Mouse (Mus musculus) hindbrain, postnatal 0 days (tissue): Measurements from ENCODE around the gene Rnf126. TPM values are rescaled to one million over a fixed set of nuclear protein-coding genes. Genes with fewer than 3 reads are reported as not detected.
A peak's percentile ranks its signal among the peaks of the same experiment; 100 is the strongest.

Experiments
- ATAC-seq: fragments of 200-750 bp; cut with Nextera tagmentation; 2 replicates; pipeline ENCODE4 v1.8.0; 2017; ENCODE audit warnings: mild to moderate bottlenecking, moderate TSS enrichment, moderate library complexity
- DNase-seq: peaks from one replicate; pipeline ENCODE4 v3.0.0-alpha.2; 2015; ENCODE audit warnings: low spot score
- H3K27ac ChIP-seq: fragments of 300-500 bp; sonication (generic); 2 replicates; pipeline ENCODE4 v1.5.1; 2014; ENCODE audit warnings: mild to moderate bottlenecking
- H3K27me3 ChIP-seq: fragments of 300-500 bp; sonication (generic); 2 replicates; pipeline ENCODE4 v1.6.1; 2014; ENCODE audit warnings: low read length, mixed read lengths; ENCODE audit not compliant: insufficient read depth
- H3K36me3 ChIP-seq: fragments of 300-500 bp; sonication (generic); 2 replicates; pipeline ENCODE4 v1.6.1; 2014; ENCODE audit warnings: low read length, mixed read lengths; ENCODE audit not compliant: insufficient read depth
- H3K4me1 ChIP-seq: fragments of 300-500 bp; sonication (generic); 2 replicates; pipeline ENCODE4 v1.6.1; 2014; ENCODE audit warnings: antibody characterized with exemption, low read length, mixed read lengths; ENCODE audit not compliant: insufficient read depth
- H3K4me2 ChIP-seq: fragments of 300-500 bp; sonication (generic); 2 replicates; pipeline ENCODE4 v1.6.1; 2014; ENCODE audit warnings: low read depth, mild to moderate bottlenecking, low read length, moderate library complexity, mixed read lengths
- H3K4me3 ChIP-seq: fragments of 300-500 bp; sonication (generic); 2 replicates; pipeline ENCODE4 v1.5.1; 2014; ENCODE audit warnings: low read length
- H3K9ac ChIP-seq: fragments of 300-500 bp; sonication (generic); replicated peaks from 2 replicates; pipeline ENCODE4 v1.6.1; 2014; ENCODE audit warnings: mild to moderate bottlenecking, low read length, moderate library complexity, mixed read lengths
- H3K9me3 ChIP-seq: fragments of 300-500 bp; sonication (generic); 2 replicates; pipeline ENCODE4 v1.6.1; 2016; ENCODE audit warnings: low read length, mixed read lengths
- CTCF ChIP-seq: IDR thresholded peaks from 2 replicates; pipeline ENCODE4 v1.5.1; 2016; ENCODE audit warnings: antibody characterized with exemption, control low read depth, low read depth
- WGBS: fragments of 180-500 bp; shearing (Covaris S2); extraction: QIAGEN DNeasy Blood & Tissue Kit; methylation state at CpG from one replicate; pipeline ENCODE4 v1.1.7; 2014; 5-methylcytosine and 5-hydroxymethylcytosine counted together
- polyA plus RNA-seq: library from polyadenylated mRNA; unstranded; fragments of >200 nt; fragmentation: Nextera tagmentation; extraction: Ambion mirVana; gene quantifications from 2 replicates; pipeline ENCODE4 v1.2.1, GENCODE M21; 2015
- total RNA-seq: library from RNA; depleted of rRNA; stranded (reverse); fragments of >200 nt; gene quantifications from 2 replicates; pipeline ENCODE4 v1.2.3, GENCODE M21; 2014

Gene Rnf126
- total and polyA plus RNA-seq, 2 experiments from 2014 or later = 112 to 119 TPM

DNA sequence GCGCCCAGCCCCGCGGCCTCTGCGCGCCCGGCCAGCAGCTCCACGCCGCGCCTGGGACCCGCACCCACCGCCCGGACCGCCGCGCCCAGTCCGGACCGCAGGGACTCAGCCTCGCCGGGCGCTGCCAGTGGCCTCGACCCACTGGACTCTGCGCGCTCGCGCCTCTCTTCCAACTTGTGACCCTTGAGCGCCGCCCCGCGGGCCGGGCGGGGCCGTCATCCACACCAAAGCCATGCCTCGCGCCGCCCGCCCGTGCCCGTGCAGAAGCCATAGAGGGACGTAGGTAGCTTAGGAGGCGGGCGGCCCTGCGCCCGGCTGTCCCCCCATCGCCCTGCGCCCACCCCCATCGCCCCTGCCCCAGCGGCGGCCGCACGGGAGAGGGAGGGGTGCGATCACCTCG lies 31.4 kb downstream of the Rnf126 start:
- no peak overlapping the region for H3K9ac ChIP-seq
- no peaks in the 10 kb centered on the region for H3K4me1 ChIP-seq
- H3K4me3 ChIP-seq = no peak overlapping the region
- WGBS = 33% methylated on average over 32 of the region's 52 CpGs
- no peak overlapping the region for H3K4me2 ChIP-seq
- H3K36me3 ChIP-seq = peaks cover 80% of the 10 kb centered on the region
- H3K27ac ChIP-seq = no peak overlapping the region
- H3K9me3 ChIP-seq = peaks cover 7% of the 10 kb centered on the region; the same call in 1 of the 2 replicates
- no peak for DNase-seq
- no peak for TF ChIP-seq CTCF
- no peak for ATAC-seq
- H3K27me3 ChIP-seq = no peaks in the 10 kb centered on the region

DNA sequence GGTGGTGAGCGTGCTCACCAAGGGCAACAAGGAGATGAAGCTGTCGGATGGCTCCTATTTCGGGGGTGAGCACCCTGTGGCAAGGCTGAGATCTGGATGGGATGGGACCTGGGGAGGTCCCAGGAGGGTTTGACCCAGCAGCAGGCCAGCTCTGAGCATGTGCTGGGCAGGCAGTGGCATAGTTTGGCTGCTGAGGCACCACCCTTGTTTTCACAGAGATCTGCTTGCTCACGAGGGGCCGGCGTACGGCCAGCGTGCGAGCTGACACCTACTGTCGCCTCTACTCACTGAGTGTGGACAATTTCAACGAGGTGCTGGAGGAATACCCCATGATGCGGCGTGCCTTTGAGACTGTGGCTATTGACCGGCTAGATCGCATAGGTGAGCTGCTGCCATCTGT lies 32.9 kb downstream of the Rnf126 start:
- Histone ChIP-seq H3K9ac (no peak overlapping the region), H3K4me3 (no peak overlapping the region), H3K27me3 (no peaks in the 10 kb centered on the region), H3K9me3 (no peaks in the 10 kb centered on the region), H3K4me1 (no peaks in the 10 kb centered on the region), H3K36me3 (peaks cover 64% of the 10 kb centered on the region), H3K4me2 (no peak overlapping the region), H3K27ac (no peak overlapping the region)
- WGBS = 97% methylated on average over 15 of the region's 15 CpGs
- no peak for ATAC-seq
- no peak for TF ChIP-seq CTCF
- DNase-seq = no peak

DNA sequence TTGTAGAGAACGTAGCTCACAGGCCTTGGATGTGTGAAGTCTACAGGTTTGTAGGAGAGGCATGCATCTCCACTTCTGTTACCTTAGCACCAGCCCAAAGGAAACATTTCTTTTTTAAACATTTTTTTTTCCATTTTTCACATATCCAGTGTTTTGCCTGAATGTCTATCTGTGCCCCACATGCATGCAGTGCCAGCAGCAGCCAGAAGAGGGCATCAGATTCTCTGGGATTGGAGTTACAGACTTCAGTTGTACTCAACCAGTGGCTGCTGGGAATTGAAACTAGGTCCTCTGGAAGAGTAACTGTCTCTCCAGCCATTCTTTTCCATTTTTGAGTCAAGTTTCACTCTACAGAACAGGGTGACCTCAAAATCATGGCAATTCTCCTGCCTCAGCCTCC lies 34.3 kb downstream of the Rnf126 start:
- no peak overlapping the region for H3K4me3 ChIP-seq
- peak; percentile 62 for TF ChIP-seq CTCF
- H3K4me2 ChIP-seq = no peak overlapping the region
- no peak for ATAC-seq
- H3K4me1 ChIP-seq = no peaks in the 10 kb centered on the region
- no peaks in the 10 kb centered on the region for H3K27me3 ChIP-seq
- H3K9ac ChIP-seq = no peak overlapping the region
- H3K27ac ChIP-seq = no peak overlapping the region
- 96% methylated on average over 1 of the region's 1 CpGs for WGBS
- no peak for DNase-seq
- H3K9me3 ChIP-seq = no peaks in the 10 kb centered on the region
- H3K36me3 ChIP-seq = peaks cover 52% of the 10 kb centered on the region

DNA sequence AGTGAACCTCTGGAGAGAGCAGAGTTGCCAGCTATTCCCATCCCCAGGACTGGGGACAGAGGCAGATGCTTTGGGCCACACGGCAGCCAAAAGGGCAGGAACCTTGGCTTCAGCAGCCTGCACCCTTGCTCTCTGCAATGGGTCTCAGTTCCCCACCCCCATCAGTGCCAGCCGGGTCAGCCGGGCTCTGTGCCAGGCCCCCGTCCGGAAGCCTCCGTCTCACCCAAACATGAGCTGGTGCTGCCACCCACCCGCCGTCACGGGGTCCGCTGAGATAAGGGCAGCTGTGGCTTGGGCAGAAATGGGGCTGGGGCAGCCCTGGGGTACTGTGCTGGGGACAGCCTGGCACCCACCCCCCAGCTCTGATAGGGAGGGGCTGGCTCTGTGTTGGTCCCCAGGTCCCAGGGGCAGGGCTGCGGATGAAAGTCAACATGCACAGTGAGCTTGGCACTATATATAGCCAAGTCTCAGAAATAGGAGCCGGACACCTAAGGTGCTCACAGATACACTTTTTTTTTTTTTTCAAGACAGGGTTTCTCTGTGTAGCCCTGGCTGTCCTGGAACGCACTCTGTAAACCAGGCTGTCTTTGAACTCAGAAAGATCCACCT lies 37.3 kb downstream of the Rnf126 start:
- ATAC-seq = no peak; the same call in 1 of the 2 replicates
- 57% methylated on average over 13 of the region's 13 CpGs for WGBS
- Histone ChIP-seq H3K4me1 (no peaks in the 10 kb centered on the region), H3K9me3 (no peaks in the 10 kb centered on the region), H3K27ac (no peak overlapping the region), H3K4me3 (no peak overlapping the region), H3K27me3 (no peaks in the 10 kb centered on the region), H3K9ac (no peak overlapping the region), H3K36me3 (peaks cover 30% of the 10 kb centered on the region), H3K4me2 (no peak overlapping the region)
- no peak for TF ChIP-seq CTCF
- no peak for DNase-seq

GRCm38 (mm10) chr10:79728323-79729249 lies 38.2 kb downstream of the Rnf126 start:
- H3K4me2 ChIP-seq = no peak overlapping the region
- peaks cover 22% of the 10 kb centered on the region for H3K36me3 ChIP-seq
- no peak for DNase-seq
- no peak overlapping the region for H3K27ac ChIP-seq
- H3K4me1 ChIP-seq = no peaks in the 10 kb centered on the region
- H3K4me3 ChIP-seq = no peak overlapping the region
- no peak overlapping the region for H3K9ac ChIP-seq
- 56% methylated on average over 28 of the region's 28 CpGs for WGBS
- no peak for TF ChIP-seq CTCF
- no peak for ATAC-seq
- no peaks in the 10 kb centered on the region for H3K9me3 ChIP-seq
- no peaks in the 10 kb centered on the region for H3K27me3 ChIP-seq

DNA sequence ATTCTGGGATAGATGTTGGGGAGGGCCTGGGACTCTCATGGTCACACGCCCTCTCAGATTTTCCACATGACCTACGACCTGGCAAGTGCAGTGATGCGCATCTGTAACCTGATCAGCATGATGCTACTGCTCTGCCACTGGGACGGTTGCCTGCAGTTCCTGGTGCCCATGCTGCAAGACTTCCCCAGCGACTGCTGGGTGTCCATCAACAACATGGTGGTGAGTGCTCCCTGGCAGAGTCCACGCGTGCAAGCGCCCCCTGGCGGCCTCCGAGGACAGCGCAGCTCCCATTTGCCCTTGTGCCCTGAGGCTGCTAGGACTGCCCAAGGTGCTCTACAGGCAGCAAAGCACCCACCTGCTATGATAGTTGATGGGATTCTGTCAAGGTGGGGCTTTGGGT lies 40.7 kb downstream of the Rnf126 start:
- DNase-seq (no peak), ATAC-seq (no peak)
- Histone ChIP-seq H3K27ac (no peak overlapping the region), H3K9ac (no peak overlapping the region), H3K36me3 (peaks cover 3% of the 10 kb centered on the region; the same call in 1 of the 2 replicates), H3K9me3 (no peaks in the 10 kb centered on the region), H3K4me2 (no peak overlapping the region), H3K27me3 (no peaks in the 10 kb centered on the region), H3K4me1 (0 out of 2 replicates have a peak, but pooled peaks cover 3% of the 10 kb centered on the region), H3K4me3 (no peak overlapping the region)
- TF ChIP-seq CTCF = peak; percentile 61
- 36% methylated on average over 11 of the region's 11 CpGs for WGBS
